22 mouse cellular contexts compared by ENCODE assay signal in genomic region chr11:93940906-93941305, GRCm38 (mm10). TPM values are rescaled to one million over a fixed set of nuclear protein-coding genes. Genes with fewer than 3 reads are reported as not detected.
DNase-seq lines count a peak whose midpoint lies in the region; ATAC-seq and TF ChIP-seq lines count a peak whose summit lies in the region.
"Had no signal": no experiment of that assay in that cellular context is flagged by ENCODE, and none has a peak within 500 bp of the region (broad histone marks: within the 10 kb centered on the region; RNA-seq: fewer than 3 reads in every experiment).

No protein-coding gene starts in this region.

- no peak overlapping the region for H3K4me3 ChIP-seq in kidney, adult 2 months (ENCODE audit: insufficient read depth, low read depth, low read length)
- H3K4me3 ChIP-seq in kidney, embryonic 16.5 days (ENCODE audit: low read length): no peak overlapping the region
- no peak overlapping the region for H3K4me3 ChIP-seq in CH12.LX (replicated peaks in 1 of 3; ENCODE audit: low read depth in 2 of 3, low read length in 2 of 3, poor library complexity in 1 of 3)
- H3K4me3 ChIP-seq: embryonic facial prominence, embryonic 12.5 days; forebrain, embryonic 15.5 days; heart, embryonic 15.5 days; hindbrain, embryonic 10.5 days; layer of hippocampus, adult 2 months; limb, embryonic 13.5 days; midbrain, embryonic 13.5 days had no signal

- no peak; the same call in 1 of the 2 replicates for TF ChIP-seq EP300 in CH12.LX (IDR thresholded peaks at IDR 0.05; ENCODE audit: low read length)

- peak overlapping the region; percentile 98 for H3K27ac ChIP-seq in kidney, adult 2 months (ENCODE audit: insufficient read depth, low read depth, low read length)
- H3K27ac ChIP-seq in kidney, embryonic 16.5 days (ENCODE audit: low read length): no peak overlapping the region
- H3K27ac ChIP-seq in CH12.LX (ENCODE audit: insufficient read depth, low read depth): peak overlapping the region; percentile 31; the same call in 1 of the 2 replicates
- H3K27ac ChIP-seq: embryonic facial prominence, embryonic 12.5 days; forebrain, embryonic 15.5 days; heart, embryonic 15.5 days; hindbrain, embryonic 10.5 days; kidney, postnatal 0 days; layer of hippocampus, adult 2 months; limb, embryonic 13.5 days; liver, embryonic 14.5 days; midbrain, embryonic 13.5 days had no signal

- H3K4me1 ChIP-seq in kidney, adult 2 months (ENCODE audit: control insufficient read depth, insufficient read depth, low read length): peaks cover 13% of the 10 kb centered on the region; the same call in 1 of the 2 replicates
- no peaks in the 10 kb centered on the region for H3K4me1 ChIP-seq in kidney, embryonic 16.5 days (ENCODE audit: insufficient read depth, low read length)
- H3K4me1 ChIP-seq in CH12.LX (ENCODE audit: control insufficient read depth in 1 of 2, insufficient read depth in 2 of 2): peaks cover 4 to 22% of the 10 kb centered on the region in 2 experiments; a peak in 3 of 4 replicates
- H3K4me1 ChIP-seq: embryonic facial prominence, embryonic 12.5 days; forebrain, embryonic 15.5 days; heart, embryonic 15.5 days; hindbrain, embryonic 10.5 days; midbrain, embryonic 13.5 days had no signal

- no peak for TF ChIP-seq RAD21 in CH12.LX (IDR thresholded peaks at IDR 0.05; ENCODE audit: low read depth, low read length)

- DNase-seq in kidney, adult 2 months: peak; percentile 37
- DNase-seq in CH12.LX (ENCODE audit: extremely low read depth): peak; percentile 74
- no peak for DNase-seq in frontal cortex, adult 2 months (ENCODE audit: extremely low spot score in 1 of 2, low spot score in 1 of 2)
- DNase-seq in thymus, adult 18-20 months: no peak
- no peak for DNase-seq in left cerebral cortex, adult 11 months (ENCODE audit: low spot score)
- DNase-seq: adrenal gland, postnatal 25 days; cerebellum, adult 2 months; heart, adult 18-20 months; lung, postnatal 14 days; right cerebral cortex, adult 18-20 months had no signal

- H3K79me2 ChIP-seq in CH12.LX (replicated peaks; ENCODE audit: control insufficient read depth, extremely low read depth, insufficient read depth, poor library complexity, severe bottlenecking): no peaks in the 10 kb centered on the region

- in situ Hi-C loops in CH12.LX (cut with MboI; ENCODE audit: low pct_ligation_motif_present, low pct_unique_long_range_greater_than_20kb, low sequenced_read_pairs): no loop called here

- WGBS in kidney, adult 2 months: 38% methylated on average over 2 of the region's 2 CpGs
- WGBS in kidney, embryonic 16.5 days: 81% methylated on average over 2 of the region's 2 CpGs

- H3K27me3 ChIP-seq in kidney, adult 2 months (replicated peaks; ENCODE audit: control insufficient read depth, insufficient read depth, low read length): no peaks in the 10 kb centered on the region
- H3K27me3 ChIP-seq in kidney, embryonic 16.5 days (ENCODE audit: insufficient read depth, low read length): no peaks in the 10 kb centered on the region
- no peaks in the 10 kb centered on the region for H3K27me3 ChIP-seq in CH12.LX (replicated peaks)
- H3K27me3 ChIP-seq: embryonic facial prominence, embryonic 12.5 days; forebrain, embryonic 15.5 days; heart, embryonic 15.5 days; limb, embryonic 13.5 days; midbrain, embryonic 13.5 days had no signal

- H3K9me3 ChIP-seq in kidney, embryonic 16.5 days (ENCODE audit: low read length): no peaks in the 10 kb centered on the region
- H3K9me3 ChIP-seq in CH12.LX (replicated peaks; ENCODE audit: low read length): no peaks in the 10 kb centered on the region
- H3K9me3 ChIP-seq: embryonic facial prominence, embryonic 12.5 days; forebrain, embryonic 15.5 days; heart, embryonic 15.5 days; hindbrain, embryonic 10.5 days; limb, embryonic 13.5 days; midbrain, embryonic 13.5 days had no signal

- TF ChIP-seq POLR2A in kidney, adult 2 months (IDR thresholded peaks at IDR 0.05; ENCODE audit: low read depth, low read length): no peak
- TF ChIP-seq POLR2A in CH12.LX (IDR thresholded peaks at IDR 0.05; ENCODE audit: low read depth, low read length): no peak

- no peak overlapping the region for H3K9ac ChIP-seq in kidney, embryonic 16.5 days (replicated peaks; ENCODE audit: low read length)
- no peak overlapping the region for H3K9ac ChIP-seq in CH12.LX (ENCODE audit: insufficient read depth, low read depth)
- H3K9ac ChIP-seq: embryonic facial prominence, embryonic 12.5 days; forebrain, embryonic 15.5 days; heart, embryonic 15.5 days; limb, embryonic 13.5 days; liver, embryonic 14.5 days; midbrain, embryonic 13.5 days had no signal

- H3K36me3 ChIP-seq in kidney, adult 2 months (ENCODE audit: control insufficient read depth, insufficient read depth, low read length): no peaks in the 10 kb centered on the region
- peaks cover 22% of the 10 kb centered on the region for H3K36me3 ChIP-seq in kidney, embryonic 16.5 days (ENCODE audit: insufficient read depth, low read length)
- H3K36me3 ChIP-seq in CH12.LX (replicated peaks in 1 of 2; ENCODE audit: control insufficient read depth in 1 of 2, insufficient read depth in 1 of 2, low read length in 1 of 2): peaks cover 30 to 77% of the 10 kb centered on the region in 2 experiments

- dilution Hi-C loops in CH12.LX (cut with MboI; ENCODE audit: extremely low pct_ligation_motif_present, extremely low pct_unique_long_range_greater_than_20kb, low sequenced_read_pairs): no loop called here

- no peak for TF ChIP-seq CTCF in kidney, adult 2 months (conservative IDR thresholded peaks at IDR 0.05; ENCODE audit: insufficient read depth, insufficient read length, low read depth, low read length)
- no peak for TF ChIP-seq CTCF in CH12.LX (conservative IDR thresholded peaks at IDR 0.05 in 1 of 2, IDR thresholded peaks at IDR 0.05 in 1 of 2; ENCODE audit: low read depth in 2 of 2, low read length in 2 of 2)

- ATAC-seq in kidney, embryonic 16.5 days (ENCODE audit: low FRiP score, low TSS enrichment): no peak
- ATAC-seq in common myeloid progenitor, adult 5-6 weeks (replicated peaks; ENCODE audit: low read depth, poor library complexity, severe bottlenecking): peak; percentile 95
- ATAC-seq in megakaryocyte progenitor cell, adult 5-6 weeks (replicated peaks; ENCODE audit: poor library complexity): peak; percentile 80
- ATAC-seq: forebrain, embryonic 15.5 days; midbrain, embryonic 13.5 days had no signal

- H3K4me2 ChIP-seq in kidney, embryonic 16.5 days (replicated peaks; ENCODE audit: low read depth, low read length): no peak overlapping the region
- no peak overlapping the region for H3K4me2 ChIP-seq in CH12.LX (ENCODE audit: insufficient read depth, low read depth, poor library complexity, severe bottlenecking)
- H3K4me2 ChIP-seq: embryonic facial prominence, embryonic 12.5 days; forebrain, embryonic 15.5 days; heart, embryonic 15.5 days; limb, embryonic 13.5 days; midbrain, embryonic 13.5 days had no signal

RNA-seq across cellular contexts. Expression of gene Nme2, which starts 15.2 kb away (rescaled TPM):
- polyA plus RNA-seq in kidney, adult 2 months (2012; rRNA removed): 380 and 386 TPM in 2 replicates
- polyA plus RNA-seq in kidney, embryonic 16.5 days (2015; fragmentation: Nextera tagmentation; extraction: Ambion mirVana): 234 and 281 TPM in 2 replicates
- total RNA-seq in CH12.LX (2012; rRNA removed) (1,722 and 2,105 TPM in 2 replicates), CH12.LX (2014; rRNA removed) (1,555 and 1,586 TPM in 2 replicates)
- 945 and 1,140 TPM in 2 replicates for polyA plus RNA-seq in CH12.LX (2012; ENCODE audit: insufficient read length, low read depth)
- total RNA-seq in common myeloid progenitor, adult 5-6 weeks (2017): 172 and 252 TPM in 2 replicates
- total RNA-seq in megakaryocyte progenitor cell, adult 5-6 weeks (2015): 539 and 573 TPM in 2 replicates
- total RNA-seq in megakaryocyte progenitor cell, adult 5-6 weeks (2017): 216 and 275 TPM in 2 replicates
- 99.0 and 106 TPM in 2 replicates for polyA plus RNA-seq in frontal cortex, adult 2 months (2012; rRNA removed)

RNA-seq across cellular contexts. Expression of gene Gm20390, which starts 27.2 kb away (rescaled TPM):
- polyA plus RNA-seq in kidney, adult 2 months (2012; rRNA removed): 45.1 and 88.3 TPM in 2 replicates
- 404 and 448 TPM in 2 replicates for polyA plus RNA-seq in kidney, embryonic 16.5 days (2015; fragmentation: Nextera tagmentation; extraction: Ambion mirVana)
- total RNA-seq in CH12.LX (2012; rRNA removed) (717 and 896 TPM in 2 replicates), CH12.LX (2014; rRNA removed) (136 and 137 TPM in 2 replicates)
- 691 and 791 TPM in 2 replicates for polyA plus RNA-seq in CH12.LX (2012; ENCODE audit: insufficient read length, low read depth)
- not detected in 2 replicates for total RNA-seq in common myeloid progenitor, adult 5-6 weeks (2017)
- 43.7 and 97.0 TPM in 2 replicates for total RNA-seq in megakaryocyte progenitor cell, adult 5-6 weeks (2015)
- total RNA-seq in megakaryocyte progenitor cell, adult 5-6 weeks (2017): not detected in 2 replicates
- 71.9 and 76.2 TPM in 2 replicates for polyA plus RNA-seq in frontal cortex, adult 2 months (2012; rRNA removed)

RNA-seq across cellular contexts. Expression of gene Nme1, which starts 27.4 kb away (rescaled TPM):
- polyA plus RNA-seq in kidney, adult 2 months (2012; rRNA removed): 158 and 178 TPM in 2 replicates
- polyA plus RNA-seq in kidney, embryonic 16.5 days (2015; fragmentation: Nextera tagmentation; extraction: Ambion mirVana): 162 and 174 TPM in 2 replicates
- total RNA-seq in CH12.LX (2012; rRNA removed) (187 and 253 TPM in 2 replicates), CH12.LX (2014; rRNA removed) (443 and 488 TPM in 2 replicates)
- polyA plus RNA-seq in CH12.LX (2012; ENCODE audit: insufficient read length, low read depth): 129 and 170 TPM in 2 replicates
- total RNA-seq in common myeloid progenitor, adult 5-6 weeks (2017): 108 and 121 TPM in 2 replicates
- 198 and 211 TPM in 2 replicates for total RNA-seq in megakaryocyte progenitor cell, adult 5-6 weeks (2015)
- total RNA-seq in megakaryocyte progenitor cell, adult 5-6 weeks (2017): 202 and 219 TPM in 2 replicates
- polyA plus RNA-seq in frontal cortex, adult 2 months (2012; rRNA removed): 282 and 284 TPM in 2 replicates

RNA-seq across cellular contexts. Expression of gene Spag9, which starts 55.0 kb away (rescaled TPM):
- polyA plus RNA-seq in kidney, adult 2 months (2012; rRNA removed): 19.1 and 24.6 TPM in 2 replicates
- polyA plus RNA-seq in kidney, embryonic 16.5 days (2015; fragmentation: Nextera tagmentation; extraction: Ambion mirVana): 29.7 and 38.4 TPM in 2 replicates
- 21.0 TPM in 2 replicates for total RNA-seq in CH12.LX (2012; rRNA removed)
- total RNA-seq in CH12.LX (2014; rRNA removed): 22.5 and 22.6 TPM in 2 replicates
- 30.7 and 32.1 TPM in 2 replicates for polyA plus RNA-seq in CH12.LX (2012; ENCODE audit: insufficient read length, low read depth)
- total RNA-seq in common myeloid progenitor, adult 5-6 weeks (2017): 87.9 and 90.7 TPM in 2 replicates
- total RNA-seq in megakaryocyte progenitor cell, adult 5-6 weeks (2015): 33.6 and 34.0 TPM in 2 replicates
- total RNA-seq in megakaryocyte progenitor cell, adult 5-6 weeks (2017): 51.5 and 64.3 TPM in 2 replicates
- 127 and 139 TPM in 2 replicates for polyA plus RNA-seq in frontal cortex, adult 2 months (2012; rRNA removed)

RNA-seq across cellular contexts. Expression of gene Mbtd1, which starts 55.3 kb away (rescaled TPM):
- 4.6 and 5.1 TPM in 2 replicates for polyA plus RNA-seq in kidney, adult 2 months (2012; rRNA removed)
- polyA plus RNA-seq in kidney, embryonic 16.5 days (2015; fragmentation: Nextera tagmentation; extraction: Ambion mirVana): 28.0 and 34.0 TPM in 2 replicates
- total RNA-seq in CH12.LX (2012; rRNA removed) (19.9 TPM in 2 replicates), CH12.LX (2014; rRNA removed) (20.5 and 21.5 TPM in 2 replicates)
- 46.5 and 50.1 TPM in 2 replicates for polyA plus RNA-seq in CH12.LX (2012; ENCODE audit: insufficient read length, low read depth)
- total RNA-seq in common myeloid progenitor, adult 5-6 weeks (2017): 65.0 and 66.7 TPM in 2 replicates
- total RNA-seq in megakaryocyte progenitor cell, adult 5-6 weeks (2015): 56.6 and 60.9 TPM in 2 replicates
- 23.8 and 38.2 TPM in 2 replicates for total RNA-seq in megakaryocyte progenitor cell, adult 5-6 weeks (2017)
- polyA plus RNA-seq in frontal cortex, adult 2 months (2012; rRNA removed): 20.8 and 24.6 TPM in 2 replicates

Comparison
In these comparisons a context has a peak if more than half of its experiments do, and no peak if none do; other contexts are left out.
1. DNase-seq: peak in kidney, adult 2 months (single experiment) and CH12.LX (single experiment); none in frontal cortex, adult 2 months (0 of 2), thymus, adult 18-20 months (0 of 2) and left cerebral cortex, adult 11 months (single experiment).